Comparison of ENCODE assay signal across 11 mouse cellular contexts in the genomic region with DNA sequence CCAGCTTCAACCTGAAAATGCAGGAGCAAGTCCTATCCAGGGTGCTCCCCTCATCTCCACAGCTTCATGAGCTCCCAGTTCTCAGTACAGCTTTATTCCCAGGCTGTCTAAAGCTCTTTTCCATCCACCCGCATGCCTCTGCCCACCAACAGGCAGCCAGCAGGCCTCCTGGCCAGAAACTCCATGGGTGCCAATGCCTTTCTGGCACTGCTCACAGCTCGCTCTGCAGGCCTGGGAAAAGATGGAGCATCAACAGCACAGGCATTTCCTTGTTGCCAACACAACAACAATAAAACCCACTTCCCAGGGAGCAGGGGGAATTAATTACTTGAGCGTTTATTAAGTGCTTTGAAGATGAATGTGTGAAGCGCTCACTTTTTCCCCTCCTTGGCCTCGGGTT.
DNase-seq lines count a peak whose midpoint lies in the region; ATAC-seq and TF ChIP-seq lines count a peak whose summit lies in the region.
"Had no signal": no experiment of that assay in that cellular context is flagged by ENCODE, and none has a peak within 500 bp of the region (broad histone marks: within the 10 kb centered on the region; RNA-seq: fewer than 3 reads in every experiment).

No protein-coding gene starts in this region.

- H3K4me2 ChIP-seq in hindbrain, embryonic 16.5 days (ENCODE audit: low read length) = no peak overlapping the region
- H3K4me2 ChIP-seq in hindbrain, embryonic 13.5 days = no peak overlapping the region
- no peak overlapping the region for H3K4me2 ChIP-seq in limb, embryonic 13.5 days (replicated peaks)
- H3K4me2 ChIP-seq in stomach, postnatal 0 days (replicated peaks; ENCODE audit: low read depth) = no peak overlapping the region
- H3K4me2 ChIP-seq: limb, embryonic 15.5 days; midbrain, embryonic 12.5 days had no signal

- no peaks in the 10 kb centered on the region for H3K27me3 ChIP-seq in hindbrain, embryonic 16.5 days (replicated peaks; ENCODE audit: control insufficient read depth, insufficient read depth, low read length)
- H3K27me3 ChIP-seq in hindbrain, embryonic 13.5 days = no peaks in the 10 kb centered on the region
- peaks cover 41% of the 10 kb centered on the region for H3K27me3 ChIP-seq in limb, embryonic 13.5 days
- H3K27me3 ChIP-seq in stomach, postnatal 0 days (ENCODE audit: control insufficient read depth, insufficient read depth, low read length) = no peaks in the 10 kb centered on the region
- H3K27me3 ChIP-seq: midbrain, embryonic 12.5 days had no signal

- no peak overlapping the region for H3K27ac ChIP-seq in hindbrain, embryonic 16.5 days (ENCODE audit: low read depth, low read length)
- no peak overlapping the region; the same call in 1 of the 2 replicates for H3K27ac ChIP-seq in hindbrain, embryonic 13.5 days
- H3K27ac ChIP-seq in limb, embryonic 13.5 days = no peak overlapping the region
- H3K27ac ChIP-seq in stomach, postnatal 0 days (replicated peaks) = no peak overlapping the region
- H3K27ac ChIP-seq: limb, embryonic 15.5 days; midbrain, embryonic 12.5 days had no signal

- 29% methylated on average over 5 of the region's 5 CpGs for WGBS in hindbrain, embryonic 16.5 days
- WGBS in hindbrain, embryonic 13.5 days = 32% methylated on average over 5 of the region's 5 CpGs
- WGBS in limb, embryonic 13.5 days = 21% methylated on average over 5 of the region's 5 CpGs
- 52% methylated on average over 5 of the region's 5 CpGs for WGBS in stomach, postnatal 0 days

- peak; percentile 24 for DNase-seq in fibroblast of lung, adult 2 months (ENCODE audit: low read depth)
- peak; percentile 62 to 65 for DNase-seq in layer of hippocampus, adult 8-10 months (ENCODE audit: low spot score in 2 of 2)
- DNase-seq in B cell, adult 2 months = no peak
- DNase-seq in stomach, postnatal 0 days (ENCODE audit: low spot score) = no peak
- no peak for DNase-seq in embryo, embryonic 9.5 days (ENCODE audit: extremely low spot score)
- DNase-seq: thymus, postnatal 14 days had no signal

- H3K9me3 ChIP-seq in hindbrain, embryonic 16.5 days (ENCODE audit: control insufficient read depth, low read length) = peaks cover 3% of the 10 kb centered on the region; the same call in 1 of the 2 replicates
- H3K9me3 ChIP-seq in hindbrain, embryonic 13.5 days = no peaks in the 10 kb centered on the region
- H3K9me3 ChIP-seq in limb, embryonic 13.5 days = peaks cover 13% of the 10 kb centered on the region
- H3K9me3 ChIP-seq in stomach, postnatal 0 days (ENCODE audit: control insufficient read depth, low read length) = no peaks in the 10 kb centered on the region
- H3K9me3 ChIP-seq: limb, embryonic 15.5 days; midbrain, embryonic 12.5 days had no signal

- peaks cover 3% of the 10 kb centered on the region; the same call in 1 of the 2 replicates for H3K4me1 ChIP-seq in hindbrain, embryonic 16.5 days (ENCODE audit: control insufficient read depth, insufficient read depth, low read depth, low read length)
- peaks cover 7% of the 10 kb centered on the region for H3K4me1 ChIP-seq in hindbrain, embryonic 13.5 days (replicated peaks)
- H3K4me1 ChIP-seq in limb, embryonic 13.5 days = peaks cover 23% of the 10 kb centered on the region
- H3K4me1 ChIP-seq in stomach, postnatal 0 days (replicated peaks; ENCODE audit: control insufficient read depth, insufficient read depth) = no peaks in the 10 kb centered on the region

- no peak for TF ChIP-seq CTCF in stomach, postnatal 0 days (IDR thresholded peaks at IDR 0.05; ENCODE audit: low read depth)

- ATAC-seq in hindbrain, embryonic 16.5 days = peak; percentile 79
- ATAC-seq in hindbrain, embryonic 13.5 days (ENCODE audit: low FRiP score) = no peak
- 0 out of 2 replicates have a peak, but pooled peaks have one; percentile 26 for ATAC-seq in limb, embryonic 13.5 days (ENCODE audit: low FRiP score, low read depth)
- no peak for ATAC-seq in stomach, postnatal 0 days (ENCODE audit: low FRiP score, low TSS enrichment)

- TF ChIP-seq EP300 in stomach, postnatal 0 days (optimal IDR thresholded peaks at IDR 0.05) = no peak

- H3K36me3 ChIP-seq in hindbrain, embryonic 16.5 days (ENCODE audit: control insufficient read depth, insufficient read depth, low read length) = no peaks in the 10 kb centered on the region
- no peaks in the 10 kb centered on the region for H3K36me3 ChIP-seq in hindbrain, embryonic 13.5 days
- no peaks in the 10 kb centered on the region for H3K36me3 ChIP-seq in limb, embryonic 13.5 days
- H3K36me3 ChIP-seq in stomach, postnatal 0 days (ENCODE audit: control insufficient read depth, insufficient read depth, low read length) = no peaks in the 10 kb centered on the region
- H3K36me3 ChIP-seq: limb, embryonic 15.5 days; midbrain, embryonic 12.5 days had no signal

- H3K4me3 ChIP-seq in hindbrain, embryonic 16.5 days (ENCODE audit: low read length) = no peak overlapping the region
- no peak overlapping the region for H3K4me3 ChIP-seq in hindbrain, embryonic 13.5 days
- H3K4me3 ChIP-seq in limb, embryonic 13.5 days = no peak overlapping the region
- no peak overlapping the region for H3K4me3 ChIP-seq in stomach, postnatal 0 days (ENCODE audit: low read depth, low read length)
- H3K4me3 ChIP-seq: limb, embryonic 15.5 days; midbrain, embryonic 12.5 days had no signal

- no peak overlapping the region for H3K9ac ChIP-seq in hindbrain, embryonic 16.5 days (ENCODE audit: low read depth, low read length)
- no peak overlapping the region for H3K9ac ChIP-seq in hindbrain, embryonic 13.5 days
- no peak overlapping the region for H3K9ac ChIP-seq in limb, embryonic 13.5 days
- no peak overlapping the region for H3K9ac ChIP-seq in stomach, postnatal 0 days (ENCODE audit: low read length)
- H3K9ac ChIP-seq: limb, embryonic 15.5 days; midbrain, embryonic 12.5 days had no signal

Comparison
In these comparisons a context has a peak if more than half of its experiments do, and no peak if none do; other contexts are left out.
1. ATAC-seq: peak in hindbrain, embryonic 16.5 days (single experiment) and limb, embryonic 13.5 days (single experiment); none in hindbrain, embryonic 13.5 days (single experiment) and stomach, postnatal 0 days (single experiment).
2. DNase-seq: peak in fibroblast of lung, adult 2 months (single experiment) and layer of hippocampus, adult 8-10 months (2 of 2); none in B cell, adult 2 months (0 of 2), stomach, postnatal 0 days (single experiment) and embryo, embryonic 9.5 days (single experiment).